Mouse (Mus musculus) CD4-positive, CD25-positive, alpha-beta regulatory T cell, adult 2 months (primary cell): ENCODE measurements around the gene Slc16a6.
A peak's percentile ranks its signal among the peaks of the same experiment; 100 is the strongest.

Experiments used
- DNase-seq: peaks from one replicate; pipeline ENCODE4 v3.0.0-alpha.2; 2012; ENCODE audit warnings: low read depth, low spot score

The Slc16a6 gene

GRCm38 (mm10) chr11:109487111-109487510 lies 13.7 kb upstream of the Slc16a6 start:
- no peak for DNase-seq

GRCm38 (mm10) chr11:109485398-109486045 lies 12.1 kb upstream of the Slc16a6 start:
- DNase-seq = no peak

GRCm38 (mm10) chr11:109480440-109480839 lies 7.0 kb upstream of the Slc16a6 start:
- DNase-seq = no peak

- peak; percentile 29 for DNase-seq
These were observed 6.3 kb upstream of the Slc16a6 start for GRCm38 (mm10) chr11:109479575-109480285.

- DNase-seq = no peak
These were observed 4.4 kb upstream of the Slc16a6 start for GRCm38 (mm10) chr11:109477606-109478380.

- no peak for DNase-seq
These were observed 3.3 kb upstream of the Slc16a6 start for GRCm38 (mm10) chr11:109476653-109477052.

- DNase-seq = no peak
These were observed 2.8 kb upstream of the Slc16a6 start for GRCm38 (mm10) chr11:109476241-109476640.

- no peak for DNase-seq
These were observed 2.3 kb upstream of the Slc16a6 start for GRCm38 (mm10) chr11:109475717-109476116.

- no peak for DNase-seq
These were observed 1.4 kb upstream of the Slc16a6 start for GRCm38 (mm10) chr11:109474836-109475235.

GRCm38 (mm10) chr11:109474086-109474742 lies 816 bp upstream of the Slc16a6 start:
- peak; percentile 66 for DNase-seq

- DNase-seq = no peak
These were observed 602 bp downstream of the Slc16a6 start for GRCm38 (mm10) chr11:109472821-109473170.

GRCm38 (mm10) chr11:109472171-109472691 lies 1.2 kb downstream of the Slc16a6 start:
- DNase-seq = peak; percentile 59

- DNase-seq = peak; percentile 72
These were observed 2.2 kb downstream of the Slc16a6 start for GRCm38 (mm10) chr11:109470921-109471861.

GRCm38 (mm10) chr11:109470170-109470569 lies 3.2 kb downstream of the Slc16a6 start:
- DNase-seq = peak; percentile 51

- no peak for DNase-seq
These were observed 5.3 kb downstream of the Slc16a6 start for GRCm38 (mm10) chr11:109468133-109468532.

GRCm38 (mm10) chr11:109466987-109467386 lies 6.4 kb downstream of the Slc16a6 start:
- no peak for DNase-seq

GRCm38 (mm10) chr11:109465068-109465467 lies 8.3 kb downstream of the Slc16a6 start:
- DNase-seq = no peak

GRCm38 (mm10) chr11:109460586-109460985 lies 12.8 kb downstream of the Slc16a6 start:
- DNase-seq = no peak

GRCm38 (mm10) chr11:109458165-109458564 lies 15.2 kb downstream of the Slc16a6 start:
- no peak for DNase-seq

- DNase-seq = no peak
These were observed 17.1 kb downstream of the Slc16a6 start for GRCm38 (mm10) chr11:109456261-109456660.

GRCm38 (mm10) chr11:109451169-109451568 lies 22.2 kb downstream of the Slc16a6 start:
- no peak for DNase-seq
